Mouse (Mus musculus): ENCODE results near the gene Swsap1. TPM values are rescaled to one million over a fixed set of nuclear protein-coding genes. Genes with fewer than 3 reads are reported as not detected.

Gene Swsap1
- polyA plus RNA-seq, 1 experiment from 2014 or later, result 17.2 TPM

Other genes with a start within 250 kb of the Swsap1 start
- gene Ldlr, start 232.3 kb upstream of the Swsap1 start, polyA plus RNA-seq (2014; fragmentation: Nextera tagmentation; extraction: Ambion mirVana), result 14.7 and 15.0 TPM in 2 replicates
- 126 and 132 TPM in 2 replicates for gene Spc24, start 195.5 kb upstream of the Swsap1 start, polyA plus RNA-seq (2014; fragmentation: Nextera tagmentation; extraction: Ambion mirVana)
- gene Kank2, start 157.0 kb upstream of the Swsap1 start, polyA plus RNA-seq (2014; fragmentation: Nextera tagmentation; extraction: Ambion mirVana), result 6.1 and 7.6 TPM in 2 replicates
- 0.25 TPM in 1 of 2 replicates, not detected in the other for gene Angptl8, start 120.2 kb upstream of the Swsap1 start, polyA plus RNA-seq (2014; fragmentation: Nextera tagmentation; extraction: Ambion mirVana)
- gene Dock6, start 103.1 kb upstream of the Swsap1 start, polyA plus RNA-seq (2014; fragmentation: Nextera tagmentation; extraction: Ambion mirVana), result 15.6 and 17.8 TPM in 2 replicates
- gene Rab3d, start 37.6 kb upstream of the Swsap1 start, polyA plus RNA-seq (2014; fragmentation: Nextera tagmentation; extraction: Ambion mirVana), result 4.8 and 6.1 TPM in 2 replicates
- gene Ccdc159, start 28.3 kb upstream of the Swsap1 start, polyA plus RNA-seq (2014; fragmentation: Nextera tagmentation; extraction: Ambion mirVana), result 2.5 and 3.1 TPM in 2 replicates
- 28.5 and 33.8 TPM in 2 replicates for gene Tmem205, start 28.2 kb upstream of the Swsap1 start, polyA plus RNA-seq (2014; fragmentation: Nextera tagmentation; extraction: Ambion mirVana)
- 6.9 and 9.5 TPM in 2 replicates for gene Plppr2, start 18.7 kb upstream of the Swsap1 start, polyA plus RNA-seq (2014; fragmentation: Nextera tagmentation; extraction: Ambion mirVana)
- gene Epor, start 7.8 kb downstream of the Swsap1 start, polyA plus RNA-seq (2014; fragmentation: Nextera tagmentation; extraction: Ambion mirVana), result 3.8 and 6.4 TPM in 2 replicates
- 1.0 and 1.3 TPM in 2 replicates for gene Rgl3, start 33.7 kb downstream of the Swsap1 start, polyA plus RNA-seq (2014; fragmentation: Nextera tagmentation; extraction: Ambion mirVana)
- gene Ccdc151, start 46.9 kb downstream of the Swsap1 start, polyA plus RNA-seq (2014; fragmentation: Nextera tagmentation; extraction: Ambion mirVana), result 2.6 and 2.9 TPM in 2 replicates
- gene Prkcsh, start 47.1 kb downstream of the Swsap1 start, polyA plus RNA-seq (2014; fragmentation: Nextera tagmentation; extraction: Ambion mirVana), result 79.9 and 88.1 TPM in 2 replicates
- gene Elavl3, start 96.3 kb downstream of the Swsap1 start, polyA plus RNA-seq (2014; fragmentation: Nextera tagmentation; extraction: Ambion mirVana), result 11.2 and 13.7 TPM in 2 replicates
- not detected in 2 replicates for gene Gm49318, start 115.5 kb downstream of the Swsap1 start, polyA plus RNA-seq (2014; fragmentation: Nextera tagmentation; extraction: Ambion mirVana)
- gene Zfp653, start 115.6 kb downstream of the Swsap1 start, polyA plus RNA-seq (2014; fragmentation: Nextera tagmentation; extraction: Ambion mirVana), result 5.5 and 7.1 TPM in 2 replicates
- 25.2 and 26.6 TPM in 2 replicates for gene Ecsit, start 129.7 kb downstream of the Swsap1 start, polyA plus RNA-seq (2014; fragmentation: Nextera tagmentation; extraction: Ambion mirVana)
- 1.4 and 4.0 TPM in 2 replicates for gene Cnn1, start 143.5 kb downstream of the Swsap1 start, polyA plus RNA-seq (2014; fragmentation: Nextera tagmentation; extraction: Ambion mirVana)
- 210 and 215 TPM in 2 replicates for gene Elof1, start 161.4 kb downstream of the Swsap1 start, polyA plus RNA-seq (2014; fragmentation: Nextera tagmentation; extraction: Ambion mirVana)
- 14.3 and 15.7 TPM in 2 replicates for gene Acp5, start 180.0 kb downstream of the Swsap1 start, polyA plus RNA-seq (2014; fragmentation: Nextera tagmentation; extraction: Ambion mirVana)
- 52.7 and 58.2 TPM in 2 replicates for gene Pigyl, start 201.1 kb downstream of the Swsap1 start, polyA plus RNA-seq (2014; fragmentation: Nextera tagmentation; extraction: Ambion mirVana)
- 0.10 and 0.11 TPM in 2 replicates for gene Zfp872, start 232.3 kb downstream of the Swsap1 start, polyA plus RNA-seq (2014; fragmentation: Nextera tagmentation; extraction: Ambion mirVana)

All from embryonic facial prominence, embryonic 11.5 days (tissue).